Mouse (Mus musculus): ENCODE results near the gene Pf4.

Pf4 gene

GRCm38 (mm10) chr5:90771880-90772653 is at the start of gene Pf4:
Gene Pf4, plus strand, starts transcription at chr5:90772435.
- in situ Hi-C loops (cut with MboI) = no loop called here

- in situ Hi-C loops (cut with MboI) = no loop called here
These were observed 49.6 kb upstream of the Pf4 start for GRCm38 (mm10) chr5:90722656-90723055.

DNA sequence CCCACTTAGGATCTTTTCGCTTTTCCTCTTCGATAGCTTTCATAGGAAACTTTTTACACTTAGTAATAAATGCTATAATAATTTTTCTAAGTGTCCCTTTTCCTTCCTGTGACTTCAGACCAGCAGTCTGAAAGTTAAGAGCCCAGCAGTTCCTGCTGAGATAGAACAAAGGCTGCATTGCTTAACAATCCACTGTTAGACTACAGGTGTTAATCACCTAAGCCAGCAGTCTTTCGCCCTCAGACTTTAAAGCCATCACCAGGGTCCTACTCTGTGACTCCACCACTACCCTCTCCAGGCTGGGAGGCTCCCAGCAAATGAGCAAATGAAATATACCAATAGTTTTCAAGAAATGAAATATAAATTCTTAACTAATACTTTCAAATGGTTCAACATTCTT is 44.0 kb upstream of the Pf4 start:
- in situ Hi-C loops (cut with MboI) = no loop called here

DNA sequence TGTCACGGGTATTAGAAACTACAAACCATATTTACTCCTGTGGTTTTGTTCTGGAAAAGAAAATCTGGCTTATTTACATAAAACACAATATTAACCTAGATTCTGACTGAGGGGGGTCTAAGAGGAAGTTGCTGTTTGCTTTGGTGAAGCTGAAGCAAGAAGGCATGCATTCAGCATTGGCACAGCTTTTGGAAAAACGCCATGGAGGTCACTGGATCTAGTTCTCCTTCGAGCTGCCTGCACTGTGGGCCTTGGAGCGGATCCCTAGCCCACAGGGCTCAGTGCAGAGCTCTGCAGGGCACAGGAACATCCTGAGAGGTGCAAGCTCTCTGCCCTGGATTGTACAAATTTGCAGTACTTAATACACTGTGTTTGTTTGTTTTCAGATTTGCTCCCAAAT is 40.8 kb upstream of the Pf4 start:
- in situ Hi-C loops (cut with MboI) = no loop called here

GRCm38 (mm10) chr5:90742029-90742428 is 30.2 kb upstream of the Pf4 start:
- in situ Hi-C loops (cut with MboI) = no loop called here

GRCm38 (mm10) chr5:90753934-90754333 is 18.3 kb upstream of the Pf4 start:
- in situ Hi-C loops (cut with MboI) = no loop called here

- in situ Hi-C loops (cut with MboI) = no loop called here
These were observed 14.1 kb upstream of the Pf4 start for GRCm38 (mm10) chr5:90758020-90758605.

DNA sequence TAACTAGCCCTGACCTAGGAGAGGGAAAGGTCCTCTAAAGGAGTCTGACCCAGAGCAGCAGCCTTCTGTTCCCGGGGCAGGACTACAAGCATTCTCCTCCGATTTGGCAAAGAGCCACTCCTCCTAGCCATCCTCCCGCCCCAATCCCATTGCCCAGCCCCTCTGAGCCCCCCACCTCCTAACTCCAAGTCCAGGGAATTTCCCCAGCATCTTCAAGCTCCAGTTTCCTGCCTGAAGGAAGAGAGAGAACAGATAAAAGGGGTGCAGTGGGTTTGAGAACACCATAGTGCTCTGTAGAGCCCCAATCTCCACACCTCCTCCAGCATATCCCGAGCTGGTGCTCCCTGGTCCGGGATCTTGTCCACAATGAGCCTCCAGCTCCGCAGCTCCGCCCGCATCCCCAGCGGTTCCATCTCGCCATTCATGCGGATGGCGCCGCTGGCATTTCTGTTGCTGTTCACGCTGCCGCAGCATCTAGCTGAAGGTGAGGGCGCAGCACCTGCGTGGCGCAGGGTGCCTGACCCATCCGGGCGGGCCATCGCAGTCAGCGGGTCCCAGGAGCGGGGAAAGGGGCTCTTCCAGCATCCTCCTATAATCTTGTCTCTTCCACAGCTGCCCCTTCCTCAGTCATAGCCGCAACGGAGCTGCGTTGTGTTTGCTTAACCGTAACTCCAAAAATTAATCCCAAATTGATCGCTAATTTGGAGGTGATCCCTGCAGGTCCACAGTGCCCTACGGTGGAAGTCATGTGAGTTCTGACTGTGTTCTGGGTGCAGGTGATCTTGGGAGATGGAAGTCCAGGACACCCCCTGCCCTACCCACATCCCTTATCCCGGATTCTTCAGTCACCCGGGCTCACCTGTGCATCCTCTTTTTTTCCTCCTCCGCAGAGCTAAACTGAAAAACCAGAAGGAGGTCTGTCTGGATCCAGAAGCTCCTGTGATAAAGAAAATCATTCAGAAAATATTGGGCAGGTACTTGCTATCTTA is 12.9 kb upstream of the Pf4 start, which contains the start of gene Cxcl5:
Gene Cxcl5, plus strand, starts transcription at position 284 of the 989 bp plus-strand sequence.
- in situ Hi-C loops (cut with MboI) = no loop called here

DNA sequence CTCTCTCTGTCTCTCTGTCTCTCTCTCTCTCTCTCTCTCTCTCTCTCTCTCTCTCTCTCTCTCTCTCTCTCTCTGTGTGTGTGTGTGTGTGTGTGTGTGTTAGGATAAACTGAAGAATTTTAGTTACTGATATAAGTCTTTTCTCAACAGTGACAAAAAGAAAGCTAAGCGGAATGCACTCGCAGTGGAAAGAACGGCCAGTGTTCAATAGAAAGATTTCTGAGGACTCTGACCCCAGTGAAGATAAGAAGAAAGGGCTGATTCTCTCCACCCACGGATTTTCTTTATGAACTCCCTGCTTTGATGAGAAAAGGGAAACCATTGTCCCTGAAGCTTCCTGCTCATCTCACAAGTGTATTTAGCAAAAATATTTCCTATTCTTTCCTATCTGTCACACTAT is 11.9 kb upstream of the Pf4 start:
- in situ Hi-C loops (cut with MboI) = no loop called here

DNA sequence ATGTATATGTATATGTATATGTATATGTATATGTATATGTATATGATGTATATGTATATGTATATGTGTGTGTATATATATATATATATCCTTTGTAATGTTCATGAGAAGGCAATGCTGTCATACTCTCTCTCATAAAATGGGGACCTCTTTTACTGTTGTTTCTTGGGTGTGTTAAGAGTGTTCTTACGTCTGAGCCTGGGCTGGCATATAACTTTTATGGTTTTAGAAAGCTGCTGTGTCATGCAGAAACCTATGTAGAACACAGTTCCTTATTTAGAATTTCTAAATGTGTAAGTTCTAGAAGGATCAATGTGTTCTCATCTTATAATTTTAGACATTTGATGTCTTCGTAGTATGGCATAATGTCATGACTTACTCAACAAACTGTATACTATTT is 11.4 kb upstream of the Pf4 start:
- in situ Hi-C loops (cut with MboI) = no loop called here

GRCm38 (mm10) chr5:90761834-90762233 is 10.4 kb upstream of the Pf4 start:
- in situ Hi-C loops (cut with MboI) = no loop called here

DNA sequence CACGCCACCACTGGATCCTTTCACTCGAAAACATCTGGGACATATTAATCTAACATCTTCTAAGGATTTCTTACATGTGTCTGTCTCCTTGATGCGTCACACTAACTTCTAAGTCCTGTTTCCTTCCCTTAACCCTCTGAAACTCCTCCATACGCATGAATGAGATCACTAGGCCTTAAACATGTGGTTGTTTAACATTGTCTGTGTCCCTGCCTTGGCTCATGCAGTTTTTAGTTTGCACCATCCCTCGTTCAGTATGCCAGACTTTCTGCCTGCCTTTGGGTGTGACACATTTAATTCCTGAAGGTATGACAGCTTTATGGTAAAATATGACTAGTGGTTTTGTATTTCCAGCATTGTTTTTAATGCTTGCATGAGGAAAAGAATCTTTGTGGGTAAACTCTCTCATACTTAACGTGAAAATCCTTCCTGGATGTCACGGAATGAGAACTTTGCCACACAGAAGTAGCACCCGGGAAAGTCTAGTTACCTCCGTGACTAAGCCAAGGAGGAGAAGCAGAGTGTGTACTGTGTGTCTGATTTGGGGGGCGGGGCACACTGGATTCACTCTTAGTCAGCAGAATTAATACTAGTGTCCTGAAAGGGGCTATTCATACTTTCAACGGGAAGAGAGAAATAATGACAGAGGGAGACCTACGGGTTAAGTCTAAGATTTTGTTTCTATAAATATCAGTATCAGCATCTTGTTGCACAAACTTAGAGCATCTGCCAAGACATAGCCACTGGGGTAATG is 8.1 kb upstream of the Pf4 start:
- in situ Hi-C loops (cut with MboI) = no loop called here

GRCm38 (mm10) chr5:90765821-90766606 is 6.2 kb upstream of the Pf4 start:
- in situ Hi-C loops (cut with MboI) = no loop called here

DNA sequence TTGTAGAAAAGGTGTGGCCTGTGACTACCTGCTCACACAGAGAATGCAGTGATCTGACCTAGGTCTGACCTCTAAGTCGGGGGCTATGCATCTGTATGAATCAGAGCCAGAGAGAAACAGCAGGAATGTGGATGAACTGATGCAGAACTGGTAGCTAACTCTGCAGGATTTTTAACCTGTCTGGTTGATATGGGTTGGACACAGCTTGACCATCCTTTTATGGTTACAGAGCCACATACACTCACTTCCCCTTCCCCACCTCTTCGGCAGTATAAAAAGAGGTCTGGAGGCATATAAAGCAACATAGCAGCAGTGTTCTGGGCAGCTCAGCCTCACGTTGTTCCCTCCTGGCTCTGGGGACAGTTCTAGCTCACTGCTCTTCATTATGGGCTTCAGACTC is 4.0 kb upstream of the Pf4 start, which contains the start of gene Ppbp:
Gene Ppbp, plus strand, starts transcription at position 301 of the 400 bp plus-strand sequence.
- in situ Hi-C loops (cut with MboI) = no loop called here

DNA sequence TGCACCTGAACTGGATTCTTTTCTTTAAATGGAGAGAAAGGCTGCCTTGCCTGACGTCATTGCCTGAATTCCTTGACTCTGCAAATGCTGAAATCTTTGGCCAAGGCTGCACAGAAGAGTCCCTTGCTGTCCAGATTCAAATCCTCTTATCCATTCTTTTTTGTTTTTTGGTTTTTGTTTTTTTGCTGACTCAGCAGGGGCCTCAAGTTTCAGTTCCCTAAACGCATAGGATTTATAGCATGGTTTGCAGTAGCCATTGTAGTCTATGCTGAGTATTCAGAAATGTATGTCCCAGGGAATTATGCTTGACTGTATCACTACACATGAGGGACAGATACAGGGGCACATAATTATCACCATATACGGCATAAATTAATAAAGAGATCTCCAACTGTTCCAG is 866 bp upstream of the Pf4 start:
- in situ Hi-C loops (cut with MboI) = no loop called here

DNA sequence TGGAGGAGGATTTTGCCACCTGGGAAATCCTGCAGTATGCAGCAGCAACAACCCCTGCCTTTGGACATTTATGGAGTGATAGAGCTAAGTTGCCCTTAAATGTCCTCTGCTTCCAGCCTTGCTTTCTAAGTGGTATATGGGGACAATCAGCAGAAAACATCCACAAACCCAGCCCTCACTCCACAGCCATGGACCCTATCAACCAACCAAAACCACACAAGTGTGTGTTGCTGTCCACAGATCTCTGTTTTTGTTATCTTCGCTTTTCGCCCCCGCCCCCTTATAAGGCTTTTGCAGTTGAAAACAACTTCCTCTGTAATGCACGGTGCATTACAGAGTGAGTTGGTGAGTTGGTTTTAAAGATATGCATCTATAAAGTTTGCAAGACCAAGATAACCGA is 3.3 kb downstream of the Pf4 start:
- in situ Hi-C loops (cut with MboI) = no loop called here

DNA sequence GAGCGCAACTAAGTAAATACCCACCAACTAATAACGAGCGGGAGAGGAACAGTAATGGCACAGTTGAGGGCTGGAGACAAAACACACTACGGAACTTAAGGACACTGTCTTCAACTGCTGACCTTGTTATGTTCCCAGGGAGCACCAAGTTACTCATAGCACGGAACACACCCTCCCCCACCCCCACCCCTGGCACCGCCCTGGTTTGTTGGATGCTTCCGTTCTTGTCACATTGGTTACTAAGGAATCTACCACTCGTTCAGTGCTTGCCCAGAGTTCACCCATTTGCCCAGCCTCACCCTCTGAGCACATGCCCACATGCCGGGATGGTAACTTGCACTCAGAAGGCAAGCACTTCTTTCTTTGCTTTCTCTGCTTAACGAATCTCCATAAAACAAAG is 5.4 kb downstream of the Pf4 start:
- in situ Hi-C loops (cut with MboI) = no loop called here

DNA sequence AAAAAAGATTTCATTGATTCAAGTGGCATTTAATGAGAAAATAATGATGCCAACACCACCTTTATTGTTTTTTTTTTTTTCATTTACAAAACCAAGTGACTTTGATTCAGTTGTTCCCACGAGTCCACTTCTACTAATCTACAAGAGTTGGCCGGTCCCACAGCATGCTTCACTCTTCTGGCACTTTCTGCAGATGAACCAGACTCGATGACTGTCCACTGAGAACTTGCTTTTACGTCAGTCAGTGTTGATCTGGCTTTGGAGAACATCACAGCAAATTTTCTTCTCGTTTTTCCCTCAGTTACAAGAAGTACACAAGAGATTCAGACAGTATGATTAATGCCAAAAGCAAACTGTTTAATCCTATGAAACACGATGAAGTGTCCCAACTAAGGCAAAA is 6.6 kb downstream of the Pf4 start:
- in situ Hi-C loops (cut with MboI) = no loop called here

DNA sequence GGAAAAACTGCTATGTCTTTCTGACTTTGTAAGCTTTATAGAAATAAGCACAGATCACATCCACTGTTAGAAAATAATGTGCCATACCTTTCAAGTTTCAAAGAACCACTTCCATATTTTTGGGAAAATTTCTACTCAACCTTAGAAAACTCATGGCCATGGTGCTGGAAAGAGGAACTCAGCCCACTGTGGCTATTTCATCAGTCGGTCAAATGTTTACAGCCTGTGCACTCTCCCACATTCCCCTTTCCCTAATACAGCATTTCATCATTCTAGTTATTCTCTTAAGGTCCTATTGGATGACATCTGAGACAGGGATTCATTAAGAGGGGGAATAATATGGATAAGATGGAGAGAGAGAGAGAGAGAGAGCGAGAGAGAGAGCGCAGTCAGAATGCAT is 11.5 kb downstream of the Pf4 start:
- in situ Hi-C loops (cut with MboI) = no loop called here

GRCm38 (mm10) chr5:90785659-90786588 is 13.7 kb downstream of the Pf4 start, which contains the start of gene Cxcl3:
Gene Cxcl3, plus strand, starts transcription at chr5:90786103.
- in situ Hi-C loops (cut with MboI) = no loop called here

All from mature B cell (primary cell).